Mouse (Mus musculus) stomach, postnatal 0 days (tissue): Measurements from ENCODE around the gene Gm26657.

Experiments
- CTCF ChIP-seq: IDR thresholded peaks from 2 replicates; pipeline ENCODE4 v1.5.1; 2016; ENCODE audit warnings: antibody characterized with exemption, low read depth, mild to moderate bottlenecking, moderate library complexity
- EP300 ChIP-seq: optimal IDR thresholded peaks from 2 replicates; pipeline ENCODE3; 2016; ENCODE audit warnings: antibody characterized with exemption

GRCm38 (mm10) chr4:56713155-56713554, 26.7 kb upstream of the Gm26657 start:
- no peak for TF ChIP-seq CTCF
- TF ChIP-seq EP300, result no peak
